Mouse (Mus musculus) T-helper 1 cell (primary cell): ENCODE results near the gene Rplp2.

Source experiments
- in situ Hi-C: fragments of 300-600 bp; cut with MboI, MseI; formaldehyde crosslinking; loops from one replicate; pipeline ENCODE4 v1.15.1; 2025; ENCODE audit warnings: high pct_unique_total_duplicates

Rplp2 gene

GRCm38 (mm10) chr7:141466607-141467148 lies 19.5 kb downstream of the Rplp2 start:
- in situ Hi-C loops = no loop called here

GRCm38 (mm10) chr7:141467230-141468030 lies 20.3 kb downstream of the Rplp2 start, which contains the start of gene Cd151:
Gene Cd151 (plus strand): TSS chr7:141467392.
- in situ Hi-C loops = no loop called here

- in situ Hi-C loops = no loop called here
Measured at GRCm38 (mm10) chr7:141468164-141468521, 21.0 kb downstream of the Rplp2 start.

GRCm38 (mm10) chr7:141468522-141469211 lies 21.5 kb downstream of the Rplp2 start:
- in situ Hi-C loops = no loop called here

GRCm38 (mm10) chr7:141469352-141469751 lies 22.2 kb downstream of the Rplp2 start:
- in situ Hi-C loops = no loop called here

- in situ Hi-C loops = loop anchor here (10.0 kb wide), 1 partner anchor 915 kb away; the partner anchor contains the start of genes Ctsd and Gm49369
Measured at GRCm38 (mm10) chr7:141469901-141470636, 22.9 kb downstream of the Rplp2 start.

GRCm38 (mm10) chr7:141470637-141470944 lies 23.4 kb downstream of the Rplp2 start:
- in situ Hi-C loops = loop anchor here (10.0 kb wide), 1 partner anchor 914 kb away; the partner anchor contains the start of genes Ctsd and Gm49369

GRCm38 (mm10) chr7:141471236-141471635 lies 24.1 kb downstream of the Rplp2 start:
- in situ Hi-C loops = loop anchor here (10.0 kb wide), 1 partner anchor 914 kb away; the partner anchor contains the start of genes Ctsd and Gm49369

- in situ Hi-C loops = loop anchor here (10.0 kb wide), 1 partner anchor 913 kb away; the partner anchor contains the start of genes Ctsd and Gm49369
Measured at GRCm38 (mm10) chr7:141472226-141472625, 25.1 kb downstream of the Rplp2 start.

- in situ Hi-C loops = loop anchor here (10.0 kb wide), 1 partner anchor 912 kb away; the partner anchor contains the start of genes Ctsd and Gm49369
Measured at GRCm38 (mm10) chr7:141472763-141473162, 25.6 kb downstream of the Rplp2 start.

GRCm38 (mm10) chr7:141474160-141474559 lies 27.0 kb downstream of the Rplp2 start:
- in situ Hi-C loops = loop anchor here (10.0 kb wide), 1 partner anchor 911 kb away; the partner anchor contains the start of genes Ctsd and Gm49369

- in situ Hi-C loops = loop anchor here (10.0 kb wide), 1 partner anchor 910 kb away; the partner anchor contains the start of genes Ctsd and Gm49369
Measured at GRCm38 (mm10) chr7:141475011-141475804, 28.0 kb downstream of the Rplp2 start, which contains the start of the genes Polr2l and Tspan4. Gene Polr2l (minus strand): TSS chr7:141475132. Gene Tspan4 (plus strand): TSS chr7:141475240.

- in situ Hi-C loops = loop anchor here (10.0 kb wide), 1 partner anchor 909 kb away; the partner anchor contains the start of genes Ctsd and Gm49369
Measured at GRCm38 (mm10) chr7:141475805-141476158, 28.6 kb downstream of the Rplp2 start.

- in situ Hi-C loops = loop anchor here (10.0 kb wide), 1 partner anchor 908 kb away; the partner anchor contains the start of genes Ctsd and Gm49369
Measured at GRCm38 (mm10) chr7:141476226-141476980, 29.2 kb downstream of the Rplp2 start.

- in situ Hi-C loops = loop anchor here (10.0 kb wide), 1 partner anchor 908 kb away; the partner anchor contains the start of genes Ctsd and Gm49369
Measured at GRCm38 (mm10) chr7:141476981-141477370, 29.8 kb downstream of the Rplp2 start.

GRCm38 (mm10) chr7:141477578-141478269 lies 30.6 kb downstream of the Rplp2 start:
- in situ Hi-C loops = loop anchor here (10.0 kb wide), 1 partner anchor 907 kb away; the partner anchor contains the start of genes Ctsd and Gm49369

- in situ Hi-C loops = loop anchor here (10.0 kb wide), 1 partner anchor 906 kb away; the partner anchor contains the start of genes Ctsd and Gm49369
Measured at GRCm38 (mm10) chr7:141478270-141478748, 31.1 kb downstream of the Rplp2 start.

GRCm38 (mm10) chr7:141480842-141481497 lies 33.8 kb downstream of the Rplp2 start:
- in situ Hi-C loops = loop anchor here (5.0 kb wide), 1 partner anchor 186 kb away; no protein-coding TSS in a partner anchor
